Mouse (Mus musculus) small intestine, adult 2 months (tissue): Measurements from ENCODE around the gene Dctn1.

Experiments used
- CTCF ChIP-seq: fragments of 200-500 bp; IDR thresholded peaks from 2 replicates; pipeline ENCODE4 v1.5.1; 2012; ENCODE audit warnings: low read depth, mild to moderate bottlenecking, control low read depth, inconsistent platforms, low read length, moderate library complexity, mixed read lengths; ENCODE audit not compliant: insufficient replicate concordance, insufficient read length; ENCODE audit errors: extremely low read depth
- POLR2A ChIP-seq: fragments of 200-500 bp; IDR thresholded peaks from 2 replicates; pipeline ENCODE4 v1.6.1; 2012; ENCODE audit warnings: low read depth, mild to moderate bottlenecking, control low read depth, inconsistent platforms, low read length, moderate library complexity

GRCm38 (mm10) chr6:83135571-83136161 lies 30.1 kb upstream of the Dctn1 start:
- TF ChIP-seq CTCF (no peak), POLR2A (peak; percentile 39)
